Mouse (Mus musculus) heart, adult 2 months (tissue): ENCODE results near the gene Tmtc1.

Experiments used
- CTCF ChIP-seq: fragments of 200-600 bp; IDR thresholded peaks from 2 replicates; pipeline ENCODE4 v1.8.1; 2022; ENCODE audit warnings: antibody characterized with exemption, mild to moderate bottlenecking, moderate library complexity
- EP300 ChIP-seq: fragments of 200-500 bp; IDR thresholded peaks from 2 replicates; pipeline ENCODE4 v1.6.1; 2011; ENCODE audit warnings: low read depth, low read length, control low read depth; ENCODE audit not compliant: insufficient read depth
- POLR2A ChIP-seq: fragments of 200-500 bp; IDR thresholded peaks from 2 replicates; pipeline ENCODE4 v1.6.1; 2011; ENCODE audit warnings: mild to moderate bottlenecking, low read depth, low read length, control low read depth; ENCODE audit not compliant: insufficient read depth

GRCm38 (mm10) chr6:148354151-148354508 is 90.1 kb downstream of the Tmtc1 start:
- TF ChIP-seq EP300 (no peak), CTCF (no peak), POLR2A (no peak)
